Mouse (Mus musculus): ENCODE data around the gene Prr30.

GRCm38 (mm10) chr14:101200230-101200629, at the start of gene Prr30:
- TF ChIP-seq GATA1 (IDR thresholded peaks at IDR 0.05; ENCODE audit: low read length) (no peak), TAL1 (IDR thresholded peaks at IDR 0.05; ENCODE audit: low read length) (no peak)

All from erythroblast, embryonic 14.5 days (primary cell).